Mouse (Mus musculus): ENCODE data around the gene Kcnh8.

The Kcnh8 gene

DNA sequence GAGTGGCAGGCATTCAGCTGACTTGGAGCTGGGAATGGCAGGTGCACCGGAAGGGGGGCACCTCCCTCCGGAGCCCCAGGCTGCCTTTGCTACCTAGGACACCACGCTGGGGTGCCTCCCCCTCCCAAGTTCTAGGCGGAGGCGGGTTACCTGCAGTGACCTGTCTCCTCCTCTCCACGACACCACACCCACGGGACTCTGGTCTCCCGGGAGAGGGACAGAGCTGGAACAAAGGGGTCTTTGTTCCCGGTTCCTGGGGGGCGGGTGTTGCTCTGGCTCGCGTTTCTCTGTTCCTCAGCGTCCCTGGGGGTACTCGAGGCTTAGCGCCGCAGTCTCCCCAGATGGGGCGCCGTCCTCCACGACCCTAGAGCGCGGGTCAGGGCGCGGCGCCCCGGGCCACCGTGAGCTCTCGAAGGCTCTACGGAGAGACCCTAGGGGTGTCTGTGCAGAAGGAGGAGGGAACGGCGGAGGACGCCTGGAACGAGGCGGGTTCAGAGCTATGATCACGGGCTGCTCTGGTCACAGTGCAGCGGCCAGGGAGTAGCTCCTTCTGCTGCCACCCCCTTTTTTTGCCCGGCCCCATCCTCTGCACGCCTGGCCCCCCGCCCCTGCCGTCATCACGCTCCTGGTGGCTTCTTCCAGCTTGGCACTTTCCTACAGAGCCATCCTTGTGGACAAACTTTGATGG is at the start of gene Kcnh8:
TSS of gene Kcnh8 (plus strand) at position 617 of the 688 bp plus-strand sequence.
- no peak for DNase-seq (ENCODE audit: low read depth in 2 of 2, low spot score in 2 of 2)

DNA sequence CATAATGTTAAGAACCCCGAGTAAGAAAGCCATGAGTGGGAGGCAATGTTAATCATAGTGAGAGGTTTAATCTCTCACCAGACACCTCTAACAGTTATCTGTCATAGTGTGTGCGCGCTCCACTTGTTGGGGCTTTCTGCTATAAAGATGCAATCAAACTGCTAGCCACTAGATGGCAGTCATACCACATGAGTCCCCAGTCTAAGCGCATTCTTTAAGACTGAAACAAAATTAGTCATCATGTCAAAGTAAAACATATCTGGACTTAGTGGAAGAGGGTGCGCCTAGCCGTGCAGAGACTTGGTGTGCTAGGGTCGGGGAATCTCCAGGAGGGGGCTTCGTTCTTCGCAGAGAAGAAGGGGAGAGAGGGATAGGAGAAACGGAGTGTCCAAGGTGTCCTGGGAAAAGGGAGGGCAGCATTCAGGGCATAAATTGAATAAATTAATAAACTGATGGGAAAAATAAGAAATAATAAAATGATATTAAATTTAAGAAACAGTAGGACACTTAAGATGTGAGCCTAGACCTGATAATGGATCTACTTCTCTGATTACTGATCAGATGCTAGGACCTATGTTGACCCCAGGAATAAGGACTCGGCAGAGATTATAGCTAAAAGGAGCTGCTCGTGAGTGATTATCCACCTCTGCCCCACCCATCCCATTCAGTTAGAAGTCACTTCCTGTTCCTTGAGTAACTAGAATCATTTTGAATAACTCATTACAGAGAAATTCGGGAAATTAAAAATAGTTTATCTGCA is 42.4 kb upstream of the Kcnh8 start:
- peak; percentile 52 to 67 for DNase-seq (ENCODE audit: low read depth in 2 of 2, low spot score in 2 of 2)

DNA sequence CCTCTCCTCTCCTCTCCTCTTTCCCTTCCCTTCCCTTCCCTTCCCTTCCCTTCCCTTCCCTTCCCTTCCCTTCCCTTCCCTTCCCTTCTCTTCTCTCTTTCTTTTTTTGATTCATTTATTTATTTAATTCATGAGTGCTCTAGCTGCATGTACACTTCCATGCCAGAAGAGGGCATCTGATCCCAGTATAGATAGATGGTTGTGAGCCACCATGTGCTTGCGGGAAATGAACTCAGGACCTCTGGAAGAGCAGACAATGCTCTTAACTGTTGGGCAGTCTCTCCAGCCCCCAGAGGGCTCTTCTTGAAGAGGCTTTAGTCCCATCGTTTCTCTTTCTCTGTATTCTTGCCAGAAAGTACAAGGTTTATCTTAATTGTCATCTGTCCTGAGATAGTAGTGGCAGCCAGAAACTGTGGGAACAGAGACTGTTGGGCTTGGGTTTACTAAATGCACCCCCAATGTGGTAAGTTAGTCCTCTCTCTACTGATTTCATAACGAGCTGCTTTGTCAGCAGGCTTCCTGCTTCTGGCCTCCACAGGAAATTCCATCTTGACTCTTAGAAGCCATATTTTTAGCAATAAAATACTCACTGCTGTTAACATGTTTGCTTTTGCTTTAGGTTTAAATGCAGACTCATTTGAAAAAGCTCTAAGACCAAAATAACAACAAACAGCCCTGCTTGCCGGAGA is 36.9 kb upstream of the Kcnh8 start:
- DNase-seq (ENCODE audit: low read depth in 2 of 2, low spot score in 2 of 2), result no peak

DNA sequence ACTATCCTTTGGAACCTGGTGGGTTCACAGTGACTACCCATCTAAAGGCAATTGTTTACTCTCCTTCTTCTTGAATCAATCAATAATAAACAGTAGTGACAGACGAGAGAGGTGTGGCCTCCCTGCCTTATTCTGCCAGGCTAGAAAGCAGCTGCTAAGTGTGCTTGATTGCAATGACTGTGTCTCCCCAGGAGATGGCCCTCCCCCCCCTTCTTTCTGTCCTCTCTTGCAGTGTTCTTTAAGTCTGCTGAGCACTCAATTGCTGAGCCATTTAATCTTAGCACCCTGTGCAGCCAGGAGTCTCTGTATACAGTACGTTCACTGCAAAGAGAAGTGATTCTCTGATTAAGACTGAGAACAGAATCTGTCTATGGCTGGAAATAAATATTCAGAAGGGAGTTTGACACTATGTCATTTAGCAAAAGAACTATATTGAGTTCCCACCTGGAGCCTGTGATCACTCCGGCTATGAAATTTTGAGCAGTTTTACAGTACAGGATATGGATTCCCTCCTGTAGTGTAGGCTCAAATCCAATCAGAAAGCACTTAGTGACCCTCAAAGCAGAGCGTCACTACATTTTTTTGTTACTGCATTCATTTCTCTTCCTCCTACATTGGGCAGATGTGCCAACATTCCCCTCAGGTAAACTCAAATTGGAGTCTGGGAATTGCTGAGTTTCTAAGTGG is 32.8 kb upstream of the Kcnh8 start:
- no peak for DNase-seq (ENCODE audit: low read depth in 2 of 2, low spot score in 2 of 2)

DNA sequence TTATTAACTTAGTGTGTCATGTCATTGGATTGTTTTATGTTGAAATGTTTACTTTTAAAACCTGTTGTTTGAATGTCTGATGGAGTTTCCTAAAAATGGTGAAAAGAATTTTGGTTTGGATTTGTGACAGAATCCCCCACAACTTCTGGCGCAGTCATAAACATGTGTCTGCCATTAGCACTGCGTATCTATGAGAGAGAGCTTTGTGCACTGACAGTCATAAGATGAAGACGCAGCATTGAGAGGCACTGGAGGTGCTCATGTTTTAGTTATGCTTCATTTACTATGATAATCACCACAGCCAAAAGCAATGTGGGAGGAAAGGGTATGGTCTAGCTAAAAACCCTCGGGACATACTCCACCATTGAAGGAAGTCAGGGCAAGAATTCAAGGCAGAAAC is 30.3 kb upstream of the Kcnh8 start:
- no peak for DNase-seq (ENCODE audit: low read depth in 2 of 2, low spot score in 2 of 2)

DNA sequence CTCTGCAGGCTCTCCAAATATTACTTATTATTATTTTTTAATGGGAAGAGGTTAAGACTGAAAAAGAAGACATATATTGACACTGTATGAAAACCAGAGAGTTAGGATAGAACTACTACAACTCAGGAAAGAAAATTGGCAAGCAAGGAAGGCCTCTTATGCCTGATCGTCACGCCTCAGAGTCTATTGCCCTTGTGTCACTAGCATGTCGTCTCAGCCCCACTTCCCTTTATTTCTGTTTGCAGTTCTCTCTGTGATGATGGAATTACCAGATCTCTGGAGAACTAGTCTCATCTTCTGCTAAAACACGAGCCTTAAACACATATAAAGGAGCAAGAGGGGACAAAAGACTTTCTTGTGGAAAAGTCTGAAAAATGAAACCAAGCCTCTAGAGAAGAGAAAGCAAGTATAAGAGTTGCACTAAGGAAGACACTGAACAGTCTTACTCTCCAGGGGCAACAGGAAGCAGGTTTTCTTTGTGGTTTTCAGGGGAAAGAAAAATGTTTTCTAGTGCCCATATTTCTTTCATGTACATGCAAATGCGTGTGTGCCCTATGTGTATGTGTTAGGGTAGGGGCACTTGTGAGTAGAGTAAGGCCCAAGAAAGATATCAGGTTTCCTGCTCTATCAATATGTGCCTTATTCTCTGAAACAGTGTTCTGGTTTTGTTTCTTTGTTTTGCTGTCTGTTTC is 10.9 kb upstream of the Kcnh8 start:
- DNase-seq (ENCODE audit: low read depth in 2 of 2, low spot score in 2 of 2), result peak in 1 of 2 experiments; percentile 12

DNA sequence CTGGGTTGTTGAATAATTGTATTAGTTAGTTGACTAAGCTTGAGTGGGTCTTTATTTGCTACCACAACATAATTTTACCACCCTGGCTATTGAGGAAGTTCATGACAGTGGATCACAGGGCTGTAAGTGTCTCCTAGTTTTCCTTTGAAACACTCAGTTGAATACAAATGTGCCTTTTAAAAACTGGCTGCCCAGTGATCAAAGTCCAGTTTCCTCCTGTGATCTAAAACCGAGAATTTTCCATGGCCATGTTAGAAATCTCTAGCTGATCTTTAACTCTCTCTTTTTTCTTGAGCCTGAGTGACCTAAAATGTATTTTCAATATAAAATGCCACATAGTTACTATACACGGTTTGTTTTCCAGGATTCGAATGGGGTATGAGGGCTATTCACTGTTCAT is 3.4 kb upstream of the Kcnh8 start:
- DNase-seq (ENCODE audit: low read depth in 2 of 2, low spot score in 2 of 2), result no peak

DNA sequence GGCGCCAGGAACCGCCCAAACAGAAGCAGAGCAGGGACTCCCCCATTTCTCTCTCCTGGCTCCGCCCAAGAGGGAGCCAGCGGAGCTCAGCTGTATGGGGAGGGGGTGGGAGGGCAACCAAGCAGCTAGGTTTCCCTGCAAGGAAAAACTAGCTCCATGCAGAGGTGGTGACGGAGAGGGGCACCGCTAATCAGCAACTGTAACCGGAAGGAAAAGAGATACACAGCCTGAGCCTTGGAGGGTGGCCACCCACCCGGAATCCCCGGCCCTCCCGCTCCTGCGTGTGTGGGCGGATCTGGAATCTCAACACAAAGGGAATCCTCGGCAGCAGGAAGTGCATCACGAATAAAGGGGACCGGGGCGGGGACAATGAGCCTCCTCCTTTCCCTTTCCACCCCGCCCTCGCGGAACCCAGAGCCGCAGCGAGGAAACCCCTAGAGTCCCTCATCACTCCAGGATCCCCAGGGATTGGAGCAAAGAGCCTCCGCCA is 1.6 kb upstream of the Kcnh8 start:
- peak; percentile 28 to 56 for DNase-seq (ENCODE audit: low read depth in 2 of 2, low spot score in 2 of 2)

DNA sequence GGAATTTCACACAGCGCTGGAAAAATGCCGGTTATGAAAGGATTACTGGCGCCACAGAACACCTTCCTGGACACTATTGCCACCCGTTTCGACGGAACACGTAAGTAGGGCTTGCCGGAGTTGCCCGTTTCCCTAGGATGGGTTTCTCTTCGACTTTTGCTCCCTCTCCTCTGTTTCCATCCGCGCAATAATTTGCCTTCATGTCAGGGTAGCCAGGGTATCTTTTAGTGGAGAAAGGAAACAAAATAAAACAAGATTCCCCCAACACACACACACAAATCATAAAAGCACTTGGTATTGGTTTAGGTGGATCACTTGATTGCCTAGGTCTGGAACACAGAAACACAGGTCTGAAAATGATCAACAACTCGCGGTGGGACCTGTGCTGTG is 267 bp downstream of the Kcnh8 start:
- DNase-seq (ENCODE audit: low read depth in 2 of 2, low spot score in 2 of 2), result no peak

DNA sequence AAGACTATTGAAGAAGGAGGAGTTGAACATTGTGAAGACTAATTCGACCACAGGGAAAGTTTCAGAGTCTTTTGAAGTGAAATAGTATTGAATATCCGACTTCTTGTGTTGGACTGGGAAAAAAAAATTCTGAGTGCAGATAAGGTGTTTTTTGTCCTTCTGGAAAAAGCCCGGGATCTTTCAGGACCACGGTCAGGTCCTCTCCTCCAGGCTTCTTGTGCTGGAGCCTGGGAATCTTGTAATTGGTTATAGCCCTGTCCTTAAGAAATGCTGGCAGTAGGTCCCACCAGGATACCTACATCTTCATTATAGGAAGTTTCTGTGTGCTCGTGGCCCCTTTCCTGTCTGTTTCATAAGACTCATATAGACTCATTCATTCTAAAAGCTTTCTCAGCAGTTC is 902 bp downstream of the Kcnh8 start:
- DNase-seq (ENCODE audit: low read depth in 2 of 2, low spot score in 2 of 2), result no peak

DNA sequence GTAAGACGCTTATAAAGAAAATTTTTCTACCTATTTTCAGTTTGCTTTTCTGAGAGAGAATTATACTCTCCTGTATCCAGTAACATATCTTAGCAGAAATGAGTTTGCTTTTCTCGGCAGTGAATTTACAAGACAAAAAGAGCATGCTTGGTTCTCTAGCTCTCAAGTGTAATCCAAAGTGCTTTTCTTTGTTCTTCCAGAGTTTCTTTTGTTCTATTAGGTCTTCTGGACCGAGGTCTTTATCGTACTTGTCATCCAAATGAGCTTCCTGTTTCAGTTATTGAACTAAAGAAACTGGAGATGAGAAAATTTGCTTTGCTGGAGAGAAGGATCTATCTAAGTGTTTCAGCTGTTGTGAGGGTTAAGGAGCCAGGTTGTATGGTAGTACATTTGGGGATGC is 8.9 kb downstream of the Kcnh8 start:
- DNase-seq (ENCODE audit: low read depth in 2 of 2, low spot score in 2 of 2), result no peak

DNA sequence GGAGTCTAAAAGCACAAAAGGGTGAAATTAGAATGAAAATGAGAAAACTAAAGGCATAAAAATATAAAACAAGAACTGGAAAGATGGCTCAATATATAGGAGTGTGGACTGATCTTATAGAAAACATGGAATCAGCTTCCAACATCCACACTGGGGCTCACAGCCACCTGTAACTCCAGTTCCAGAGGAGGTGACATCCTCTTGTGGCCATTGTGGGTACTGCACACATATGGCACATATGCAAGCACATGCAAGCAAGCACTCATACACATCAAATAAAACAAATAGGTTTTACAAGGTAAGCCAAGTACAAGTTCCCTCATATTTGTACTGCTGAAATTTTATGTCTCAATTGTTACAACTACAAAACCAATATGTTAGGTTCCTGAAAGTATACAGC is 46.7 kb downstream of the Kcnh8 start:
- peak in 1 of 2 experiments; percentile 2 for DNase-seq (ENCODE audit: low read depth in 2 of 2, low spot score in 2 of 2)

DNA sequence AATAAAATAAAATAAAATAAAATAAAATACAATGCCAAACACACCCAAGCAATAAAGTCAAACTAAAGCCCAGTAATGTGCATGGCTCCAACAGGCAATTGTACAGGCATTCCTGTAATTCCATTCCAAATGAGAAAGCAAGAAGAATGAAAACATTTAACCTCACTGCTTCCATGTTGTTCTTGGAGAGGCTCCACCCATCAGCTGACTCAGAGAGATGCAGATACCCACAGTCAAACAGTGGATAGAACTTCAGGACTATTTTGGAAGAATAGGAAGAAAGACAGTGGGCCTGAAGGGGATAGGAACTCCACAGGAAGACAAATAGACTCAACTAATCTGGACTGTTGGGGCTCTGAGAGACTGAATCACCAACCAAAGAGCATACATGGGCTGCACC is 89.5 kb downstream of the Kcnh8 start:
- no peak for DNase-seq (ENCODE audit: low read depth in 2 of 2, low spot score in 2 of 2)

DNA sequence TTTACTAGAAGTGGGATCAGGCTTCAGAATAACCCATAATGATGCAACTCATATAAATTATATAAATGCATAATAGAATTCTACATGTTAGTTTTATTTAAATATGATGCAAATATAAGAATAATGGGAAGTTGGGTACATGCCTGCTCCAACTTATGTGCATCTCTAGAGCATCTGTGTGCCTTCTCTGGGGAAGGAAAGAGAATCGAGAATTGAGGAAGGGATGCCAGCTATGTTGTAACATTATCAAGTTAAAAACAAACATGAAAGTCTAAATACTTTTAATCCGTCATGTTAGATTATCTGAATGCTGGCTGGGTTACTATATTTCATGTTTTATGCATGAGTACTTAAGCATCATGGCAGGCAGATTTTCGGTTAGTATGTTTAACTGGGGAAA is 99.4 kb downstream of the Kcnh8 start:
- no peak for DNase-seq (ENCODE audit: low read depth in 2 of 2, low spot score in 2 of 2)

DNA sequence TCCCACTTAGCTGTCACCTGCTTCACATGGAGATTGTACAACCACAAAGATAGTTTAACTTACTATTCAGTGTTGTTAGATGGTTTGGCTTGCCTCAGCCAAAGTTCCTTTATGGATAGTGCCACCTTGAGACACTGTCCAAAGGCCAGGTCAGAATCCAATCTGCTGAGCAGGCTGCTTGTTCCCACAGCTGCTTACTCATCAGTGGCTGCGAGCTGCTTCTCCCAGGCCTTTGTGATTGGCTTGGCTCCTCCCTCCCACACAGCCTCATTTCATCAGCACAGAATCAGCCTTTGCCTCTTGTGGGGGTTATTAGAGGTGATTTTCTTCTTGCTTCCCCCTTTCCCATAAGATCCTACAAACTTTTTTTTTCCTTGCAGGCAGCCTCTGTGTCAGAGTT is 109.8 kb downstream of the Kcnh8 start:
- no peak for DNase-seq (ENCODE audit: low read depth in 2 of 2, low spot score in 2 of 2)

DNA sequence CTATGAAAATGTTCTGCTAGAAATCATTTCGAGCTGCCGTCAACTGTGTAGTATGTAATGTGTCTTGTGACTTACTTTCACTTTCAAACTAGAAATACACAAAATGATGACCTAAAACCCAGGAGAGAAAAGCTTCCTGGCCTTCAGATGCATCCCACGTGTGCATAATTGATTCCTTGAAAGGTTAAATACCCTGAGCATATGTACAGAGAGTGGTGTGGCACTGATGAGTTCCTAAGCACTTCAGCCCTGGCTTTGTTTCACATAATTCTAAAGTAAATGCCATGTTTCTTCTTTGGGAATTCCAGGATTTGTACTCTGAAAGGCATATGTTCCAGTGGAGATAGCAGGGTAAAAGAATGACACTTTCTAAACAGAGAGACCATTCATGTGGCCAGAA is 119.7 kb downstream of the Kcnh8 start:
- no peak for DNase-seq (ENCODE audit: low read depth in 2 of 2, low spot score in 2 of 2)

DNA sequence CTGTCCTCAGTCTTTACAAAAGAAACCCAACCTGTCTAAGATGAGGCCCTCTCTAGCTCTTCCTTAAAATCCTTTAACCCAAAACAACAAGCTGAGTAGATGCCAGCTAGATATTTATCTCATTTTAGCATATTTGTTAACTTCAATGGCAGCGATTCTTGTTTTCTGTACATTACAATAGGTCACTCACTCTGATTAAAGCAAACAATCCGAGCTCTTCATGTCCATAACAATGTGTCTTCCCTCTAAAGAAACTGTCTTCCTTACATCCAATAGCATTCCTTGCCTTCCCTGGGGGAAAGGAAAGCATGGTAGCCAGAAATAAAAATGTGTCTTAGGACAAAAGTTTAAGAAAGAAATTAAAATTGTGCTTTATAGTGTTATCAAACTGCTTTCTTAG is 126.3 kb downstream of the Kcnh8 start:
- no peak for DNase-seq (ENCODE audit: low read depth in 2 of 2, low spot score in 2 of 2)

DNA sequence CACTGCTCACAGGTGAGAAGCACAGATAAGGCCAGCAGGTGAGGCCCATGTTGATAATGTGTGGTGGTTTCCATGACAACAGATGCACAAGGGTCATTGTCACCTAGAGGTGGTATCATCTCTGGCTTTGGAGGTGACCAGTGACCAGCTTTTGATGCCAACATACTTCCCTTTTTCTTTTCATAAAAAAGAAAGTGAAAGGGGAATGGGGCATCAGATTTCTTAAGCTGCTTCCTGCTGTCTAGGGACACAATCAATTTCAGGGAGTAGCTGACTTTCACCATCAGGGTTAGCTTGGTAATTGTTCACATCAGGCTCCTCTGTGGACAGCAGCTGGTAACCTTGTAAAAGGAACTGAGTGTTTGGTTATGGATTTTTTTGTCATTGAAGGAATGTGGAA is 135.9 kb downstream of the Kcnh8 start:
- DNase-seq (ENCODE audit: low read depth in 2 of 2, low spot score in 2 of 2), result no peak

DNA sequence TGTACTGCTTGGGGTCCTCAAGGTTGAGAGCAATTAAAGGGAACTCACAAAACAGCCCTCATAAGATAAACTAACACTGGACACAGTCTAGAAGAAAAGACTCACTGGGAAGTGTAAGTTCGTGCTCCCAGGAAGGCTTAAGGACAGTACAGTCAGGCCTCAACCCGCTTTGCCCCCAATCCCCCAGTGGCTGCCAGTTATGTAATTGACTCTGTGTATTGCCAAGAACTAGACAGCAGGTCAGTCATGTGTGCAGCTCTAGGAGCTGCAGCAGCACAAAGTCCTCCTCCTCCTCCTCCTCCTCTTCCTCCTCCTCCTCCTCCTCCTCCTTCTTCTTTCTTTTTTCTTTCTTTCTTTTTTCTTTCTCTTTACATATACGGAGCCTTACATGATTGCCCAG is 185.6 kb downstream of the Kcnh8 start:
- DNase-seq (ENCODE audit: low read depth in 2 of 2, low spot score in 2 of 2), result no peak

DNA sequence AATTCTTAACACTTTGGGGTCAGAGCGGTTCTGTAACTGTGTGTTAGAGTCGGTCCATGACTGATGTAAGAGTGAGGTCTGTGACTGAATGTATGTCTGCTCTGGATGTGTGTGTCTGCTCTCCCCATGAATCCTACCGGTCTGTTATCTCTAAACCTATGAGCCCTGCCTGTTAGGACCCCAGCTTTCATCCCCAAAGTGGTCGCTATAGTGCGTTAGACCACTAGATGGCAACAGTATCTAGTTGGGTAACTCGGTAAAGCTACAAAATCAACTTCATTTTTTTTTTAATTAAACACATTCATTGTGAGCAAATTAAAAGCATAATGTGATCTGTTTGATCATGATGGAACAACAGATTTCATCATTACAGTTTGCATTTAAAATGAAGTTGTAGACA is 202.0 kb downstream of the Kcnh8 start:
- no peak for DNase-seq (ENCODE audit: low read depth in 2 of 2, low spot score in 2 of 2)

DNA sequence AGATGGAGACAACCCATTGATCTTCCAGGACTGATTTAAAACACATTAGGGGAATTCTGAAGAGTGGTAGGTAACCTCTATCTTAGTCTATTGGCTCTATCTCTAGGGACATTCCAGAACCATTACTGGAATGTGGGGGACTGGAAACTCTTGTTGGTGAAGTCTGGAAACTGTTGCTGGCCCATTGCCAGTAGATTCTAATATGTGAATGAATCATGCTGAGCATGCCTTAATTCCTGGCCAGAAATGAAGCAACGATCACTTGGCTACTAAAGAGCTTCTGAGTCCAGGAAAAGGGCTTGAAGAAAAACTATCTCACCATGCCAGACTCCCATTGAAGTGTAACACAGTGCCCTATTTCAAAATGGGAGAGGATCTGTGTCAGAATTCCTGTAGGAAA is 208.3 kb downstream of the Kcnh8 start:
- DNase-seq (ENCODE audit: low read depth in 2 of 2, low spot score in 2 of 2), result no peak
